Mouse (Mus musculus): ENCODE data around the gene Stambp. TPM values are rescaled to one million over a fixed set of nuclear protein-coding genes. Genes with fewer than 3 reads are reported as not detected.
A peak's percentile ranks its signal among the peaks of the same experiment; 100 is the strongest.

Gene Stambp
- polyA plus RNA-seq, 1 experiment from 2014 or later: 8.9 TPM

- 67% methylated on average over 20 of the region's 20 CpGs for WGBS (ENCODE audit: insufficient replicate concordance)
These were observed 3.3 kb downstream of the Stambp start for GRCm38 (mm10) chr6:83568901-83569862.

GRCm38 (mm10) chr6:83555972-83556371 is 16.6 kb downstream of the Stambp start:
- 65% methylated on average over 6 of the region's 6 CpGs for WGBS (ENCODE audit: insufficient replicate concordance)
- no peak overlapping the region for H3K27ac ChIP-seq (replicated peaks)
- H3K9ac ChIP-seq: no peak overlapping the region
- no peak overlapping the region for H3K4me2 ChIP-seq
- ATAC-seq (ENCODE audit: insufficient read depth): no peak
- peaks cover 17% of the 10 kb centered on the region; the same call in 1 of the 2 replicates for H3K36me3 ChIP-seq (replicated peaks)
- H3K27me3 ChIP-seq: no peaks in the 10 kb centered on the region
- H3K4me3 ChIP-seq (replicated peaks): no peak overlapping the region
- no peaks in the 10 kb centered on the region for H3K4me1 ChIP-seq (replicated peaks)
- no peaks in the 10 kb centered on the region for H3K9me3 ChIP-seq (replicated peaks)

More at GRCm38 (mm10) chr6:83568901-83569862, 3.3 kb downstream of the Stambp start:
- H3K4me2 ChIP-seq: no peak overlapping the region
- no peak overlapping the region for H3K4me3 ChIP-seq (replicated peaks)
- ATAC-seq (ENCODE audit: insufficient read depth): no peak
- no peak overlapping the region for H3K9ac ChIP-seq
- H3K27me3 ChIP-seq: 0 out of 2 replicates have a peak, but pooled peaks cover 2% of the 10 kb centered on the region
- no peaks in the 10 kb centered on the region for H3K9me3 ChIP-seq (replicated peaks)
- no peak overlapping the region for H3K27ac ChIP-seq (replicated peaks)
- peaks cover 14% of the 10 kb centered on the region for H3K36me3 ChIP-seq (replicated peaks)
- peaks cover 20% of the 10 kb centered on the region for H3K4me1 ChIP-seq (replicated peaks)

GRCm38 (mm10) chr6:83548346-83548745 is 24.2 kb downstream of the Stambp start:
- Histone ChIP-seq H3K4me1 (replicated peaks) (no peaks in the 10 kb centered on the region), H3K27me3 (no peaks in the 10 kb centered on the region), H3K4me2 (no peak overlapping the region), H3K27ac (replicated peaks) (no peak overlapping the region), H3K4me3 (replicated peaks) (no peak overlapping the region), H3K9ac (no peak overlapping the region), H3K9me3 (replicated peaks) (no peaks in the 10 kb centered on the region), H3K36me3 (replicated peaks) (peaks cover 18% of the 10 kb centered on the region; the same call in 1 of the 2 replicates)
- 78% methylated on average over 5 of the region's 5 CpGs for WGBS (ENCODE audit: insufficient replicate concordance)
- ATAC-seq (ENCODE audit: insufficient read depth): no peak

DNA sequence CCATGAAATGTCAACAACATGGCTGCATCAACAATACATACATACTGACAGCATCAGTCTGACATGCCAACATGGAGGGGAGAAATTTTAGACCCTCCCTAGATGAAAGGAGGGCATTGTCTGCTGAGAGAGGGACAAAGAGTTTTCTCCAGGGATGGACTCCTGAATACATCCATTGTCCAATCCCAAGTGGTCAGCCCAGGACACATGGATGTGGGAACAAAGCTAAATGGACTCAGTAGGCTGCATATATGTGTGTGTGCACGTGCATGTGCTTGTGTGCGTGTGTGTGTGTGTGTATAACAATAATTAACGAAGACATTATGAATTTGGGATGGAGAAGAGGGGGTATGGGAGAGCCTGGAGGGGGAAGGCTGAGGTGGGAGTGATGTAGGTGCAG is 26.8 kb downstream of the Stambp start:
- Histone ChIP-seq H3K4me3 (replicated peaks) (no peak overlapping the region), H3K9me3 (replicated peaks) (no peaks in the 10 kb centered on the region), H3K4me1 (replicated peaks) (no peaks in the 10 kb centered on the region), H3K9ac (no peak overlapping the region), H3K36me3 (replicated peaks) (peaks cover 18% of the 10 kb centered on the region; the same call in 1 of the 2 replicates), H3K27me3 (no peaks in the 10 kb centered on the region), H3K27ac (replicated peaks) (no peak overlapping the region), H3K4me2 (no peak overlapping the region)
- no peak for ATAC-seq (ENCODE audit: insufficient read depth)
- 79% methylated on average over 3 of the region's 3 CpGs for WGBS (ENCODE audit: insufficient replicate concordance)

DNA sequence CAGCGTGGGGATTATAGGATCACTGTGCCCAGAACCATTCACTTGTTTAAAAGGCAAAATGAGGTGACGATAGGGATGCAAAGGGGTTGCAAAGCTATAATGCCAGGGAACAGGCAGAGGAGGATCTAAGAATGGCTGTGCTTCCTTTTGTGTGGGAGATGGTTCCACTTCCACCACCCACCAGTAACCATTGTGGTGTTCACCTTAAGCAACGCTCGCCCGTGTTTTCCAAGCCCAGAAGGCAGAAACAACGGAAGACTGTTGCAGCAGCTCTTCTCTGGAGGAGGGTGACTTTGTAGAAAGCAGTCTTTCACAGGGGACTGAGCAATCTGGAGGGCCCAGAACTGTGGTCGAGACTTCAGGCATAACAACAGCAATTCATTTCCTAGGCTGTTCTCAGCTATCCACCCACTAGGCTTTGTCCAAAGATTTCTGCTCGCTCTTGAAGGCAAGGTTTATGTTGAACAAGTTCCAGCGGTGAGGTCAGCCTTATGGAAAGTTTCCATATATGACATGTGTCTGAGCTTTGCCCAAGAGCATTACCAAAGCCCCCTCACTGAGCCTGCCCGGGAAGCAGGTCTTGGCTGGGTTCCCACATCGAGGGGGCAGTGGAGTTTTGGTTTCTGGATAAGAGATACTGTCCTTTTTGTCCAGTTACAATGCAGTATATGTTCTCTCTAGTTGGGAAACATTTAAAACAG is 30.6 kb downstream of the Stambp start:
- H3K4me1 ChIP-seq (replicated peaks): no peaks in the 10 kb centered on the region
- H3K4me2 ChIP-seq: no peak overlapping the region
- WGBS (ENCODE audit: insufficient replicate concordance): 67% methylated on average over 11 of the region's 11 CpGs
- H3K36me3 ChIP-seq (replicated peaks): peaks cover 11% of the 10 kb centered on the region; the same call in 1 of the 2 replicates
- H3K9me3 ChIP-seq (replicated peaks): no peaks in the 10 kb centered on the region
- H3K4me3 ChIP-seq (replicated peaks): no peak overlapping the region
- H3K27ac ChIP-seq (replicated peaks): no peak overlapping the region
- no peak overlapping the region for H3K9ac ChIP-seq
- no peak for ATAC-seq (ENCODE audit: insufficient read depth)
- H3K27me3 ChIP-seq: no peaks in the 10 kb centered on the region

DNA sequence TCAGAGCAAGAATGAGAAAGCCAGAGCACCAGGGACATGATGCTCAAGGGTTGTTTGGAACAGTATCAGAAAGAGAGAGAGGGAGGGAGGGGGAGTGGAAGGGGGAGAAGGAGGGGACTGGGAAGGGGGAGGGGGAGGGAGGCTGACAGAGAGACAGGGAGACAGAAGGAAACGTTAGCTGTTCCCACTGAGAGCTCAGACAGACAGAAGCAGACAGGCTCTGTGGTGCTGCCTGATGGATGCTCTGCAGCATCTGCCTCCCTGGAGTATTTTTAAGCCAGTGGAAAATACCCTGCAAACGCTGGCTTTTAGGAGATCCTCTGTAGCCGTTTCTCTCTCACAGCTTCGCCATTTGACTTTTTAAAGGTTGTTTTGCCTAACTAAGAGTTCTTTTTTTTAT is 32.5 kb downstream of the Stambp start:
- H3K36me3 ChIP-seq (replicated peaks): 0 out of 2 replicates have a peak, but pooled peaks cover 1% of the 10 kb centered on the region
- H3K4me2 ChIP-seq: no peak overlapping the region
- no peak overlapping the region for H3K9ac ChIP-seq
- no peak overlapping the region for H3K4me3 ChIP-seq (replicated peaks)
- H3K4me1 ChIP-seq (replicated peaks): no peaks in the 10 kb centered on the region
- WGBS (ENCODE audit: insufficient replicate concordance): 34% methylated on average over 4 of the region's 4 CpGs
- ATAC-seq (ENCODE audit: insufficient read depth): no peak
- no peaks in the 10 kb centered on the region for H3K27me3 ChIP-seq
- H3K9me3 ChIP-seq (replicated peaks): no peaks in the 10 kb centered on the region
- H3K27ac ChIP-seq (replicated peaks): no peak overlapping the region

GRCm38 (mm10) chr6:83536795-83537059 is 35.8 kb downstream of the Stambp start:
- Histone ChIP-seq H3K4me3 (replicated peaks) (no peak overlapping the region), H3K27ac (replicated peaks) (no peak overlapping the region), H3K36me3 (replicated peaks) (no peaks in the 10 kb centered on the region), H3K27me3 (no peaks in the 10 kb centered on the region), H3K4me1 (replicated peaks) (no peaks in the 10 kb centered on the region), H3K9me3 (replicated peaks) (no peaks in the 10 kb centered on the region), H3K4me2 (no peak overlapping the region), H3K9ac (no peak overlapping the region)
- no peak for ATAC-seq (ENCODE audit: insufficient read depth)
- 19% methylated on average over 6 of the region's 6 CpGs for WGBS (ENCODE audit: insufficient replicate concordance)

DNA sequence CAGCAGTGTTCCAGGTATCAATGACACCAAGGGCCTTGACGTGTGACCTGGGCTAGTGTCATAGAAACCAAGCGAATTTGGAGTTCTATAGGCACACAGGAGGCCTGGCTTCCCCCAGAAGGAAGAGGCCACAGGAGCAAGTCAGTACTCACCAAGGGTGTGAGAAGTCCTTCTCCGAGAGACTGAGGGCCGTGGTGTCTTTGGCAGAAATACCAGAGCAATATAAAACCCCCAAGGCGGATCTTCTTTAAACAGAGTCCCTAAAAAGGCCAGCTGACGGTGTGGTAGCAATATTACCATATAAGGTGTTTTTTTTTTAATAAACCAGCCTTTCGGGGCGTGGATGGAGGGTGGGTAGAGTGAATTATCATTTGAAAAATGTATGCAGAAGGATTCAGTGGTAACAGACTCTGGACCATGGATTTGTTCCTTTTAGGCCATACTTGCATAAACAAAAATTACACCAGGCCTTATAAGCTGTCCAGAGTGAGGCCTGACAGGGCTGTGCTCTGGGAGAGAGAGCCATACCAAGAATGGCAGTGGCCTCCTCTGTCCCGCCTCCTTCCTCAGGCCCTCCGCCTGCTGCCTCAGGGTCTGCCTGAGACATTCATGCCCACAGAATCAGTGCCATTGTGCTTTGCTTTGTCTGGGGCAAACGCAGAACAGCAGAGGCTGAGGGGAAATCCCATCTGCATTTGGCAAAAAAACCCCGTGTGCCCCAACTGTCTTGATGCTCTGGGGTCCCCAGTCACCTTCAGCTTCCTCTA is 36.3 kb downstream of the Stambp start, which contains the start of gene Actg2:
Gene Actg2 (minus strand): TSS at position 238 of the 767 bp plus-strand sequence.
- H3K9me3 ChIP-seq (replicated peaks): no peaks in the 10 kb centered on the region
- H3K4me3 ChIP-seq (replicated peaks): no peak within 1 kb of the TSS
- H3K36me3 ChIP-seq (replicated peaks): no peaks in the 10 kb centered on the region
- H3K4me2 ChIP-seq: no peak within 1 kb of the TSS
- no peaks in the 10 kb centered on the region for H3K4me1 ChIP-seq (replicated peaks)
- no peak for ATAC-seq (ENCODE audit: insufficient read depth)
- WGBS (ENCODE audit: insufficient replicate concordance): 58% methylated on average over 12 of the region's 12 CpGs
- no peaks in the 10 kb centered on the region for H3K27me3 ChIP-seq
- H3K27ac ChIP-seq (replicated peaks): no peak within 1 kb of the TSS
- H3K9ac ChIP-seq: no peak within 1 kb of the TSS

- Histone ChIP-seq H3K4me2 (no peak overlapping the region), H3K9ac (no peak overlapping the region)
These were observed 39.9 kb downstream of the Stambp start for GRCm38 (mm10) chr6:83532608-83533007.

DNA sequence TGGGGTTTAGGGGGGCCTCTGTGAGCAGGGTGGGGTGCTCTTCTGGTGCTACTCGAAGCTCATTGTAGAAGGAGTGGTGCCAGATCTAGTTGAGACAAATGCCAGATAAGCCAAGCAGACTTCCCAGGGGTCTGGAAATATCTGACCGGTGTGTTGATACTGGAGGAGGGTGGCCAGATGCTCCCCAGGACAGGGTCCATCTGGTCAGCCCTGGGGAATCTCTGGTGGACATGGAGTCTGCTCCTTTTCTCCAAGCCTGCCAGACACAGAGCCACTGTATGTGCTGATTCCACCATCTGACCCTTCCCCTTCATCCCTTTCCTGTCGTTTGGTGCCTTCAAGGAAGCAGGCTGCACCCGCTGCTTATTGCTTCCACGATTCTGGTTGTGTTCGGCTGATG is 49.3 kb downstream of the Stambp start:
- H3K4me2 ChIP-seq: no peak overlapping the region
- ATAC-seq (ENCODE audit: insufficient read depth): no peak
- H3K9ac ChIP-seq: 0 out of 2 replicates have a peak overlapping the region, but pooled peaks have one; percentile 15

More at GRCm38 (mm10) chr6:83532608-83533007, 39.9 kb downstream of the Stambp start:
- ATAC-seq (ENCODE audit: insufficient read depth): no peak
- no peaks in the 10 kb centered on the region for H3K27me3 ChIP-seq
- no peaks in the 10 kb centered on the region for H3K9me3 ChIP-seq (replicated peaks)
- WGBS (ENCODE audit: insufficient replicate concordance): 49% methylated on average over 2 of the region's 2 CpGs
- H3K36me3 ChIP-seq (replicated peaks): no peaks in the 10 kb centered on the region
- H3K27ac ChIP-seq (replicated peaks): no peak overlapping the region
- no peaks in the 10 kb centered on the region for H3K4me1 ChIP-seq (replicated peaks)
- H3K4me3 ChIP-seq (replicated peaks): no peak overlapping the region

More for the DNA sequence above, 49.3 kb downstream of the Stambp start:
- Histone ChIP-seq H3K27ac (replicated peaks) (no peak overlapping the region), H3K4me3 (replicated peaks) (no peak overlapping the region), H3K27me3 (peaks cover 9% of the 10 kb centered on the region; the same call in 1 of the 2 replicates), H3K9me3 (replicated peaks) (no peaks in the 10 kb centered on the region), H3K36me3 (replicated peaks) (no peaks in the 10 kb centered on the region), H3K4me1 (replicated peaks) (peaks cover 14% of the 10 kb centered on the region)
- WGBS (ENCODE audit: insufficient replicate concordance): 31% methylated on average over 6 of the region's 6 CpGs
